Mouse (Mus musculus) thymus, adult 2 months (tissue): ENCODE measurements around the gene Ints4.

Source experiments
- CTCF ChIP-seq: fragments of 200-500 bp; IDR thresholded peaks from 2 replicates; pipeline ENCODE4 v1.5.1; 2012; ENCODE audit warnings: mild to moderate bottlenecking, control low read depth, low read length, moderate library complexity, borderline replicate concordance; ENCODE audit not compliant: control insufficient read depth, poor library complexity, insufficient read depth; ENCODE audit errors: extremely low read depth
- POLR2A ChIP-seq: fragments of 200-500 bp; IDR thresholded peaks from 2 replicates; pipeline ENCODE4 v1.6.1; 2012; ENCODE audit warnings: mild to moderate bottlenecking, low read length, control low read depth, moderate library complexity; ENCODE audit not compliant: control insufficient read depth, poor library complexity, insufficient read depth; ENCODE audit errors: extremely low read depth

- TF ChIP-seq CTCF (no peak), POLR2A (no peak)
Measured at GRCm38 (mm10) chr7:97546462-97546861, 65.7 kb downstream of the Ints4 start.
